Mouse (Mus musculus) MEL (cell line): Measurements from ENCODE around the gene Gne. TPM values are rescaled to one million over a fixed set of nuclear protein-coding genes. Genes with fewer than 3 reads are reported as not detected.
A peak's percentile ranks its signal among the peaks of the same experiment; 100 is the strongest.

ENCODE experiments used
- DNase-seq: peaks from one replicate; pipeline ENCODE4 v3.0.0; 2011; ENCODE audit warnings: low read depth, low spot score
- H3K27ac ChIP-seq: 2 replicates; pipeline ENCODE4 v1.5.1; 2012; ENCODE audit warnings: low read depth, mild to moderate bottlenecking, control low read depth, low read length, moderate library complexity; ENCODE audit not compliant: control insufficient read depth
- H3K27me3 ChIP-seq, 2 experiments: fragments of 150-350 bp in 1 of 2; sonication (generic) in 1 of 2; 2 replicates each; pipeline ENCODE4 v1.6.1; 2012; ENCODE audit warnings: low read length in 2 of 2, mild to moderate bottlenecking in 2 of 2, improper control_type of control experiment in 1 of 2, moderate library complexity in 1 of 2; ENCODE audit not compliant: insufficient read depth in 2 of 2, control insufficient read depth in 1 of 2
- H3K36me3 ChIP-seq, 2 experiments: 2 replicates each; pipeline ENCODE4 v1.6.1; 2012 to 2014; ENCODE audit warnings: low read length in 2 of 2, improper control_type of control experiment in 1 of 2, inconsistent platforms in 1 of 2, mild to moderate bottlenecking in 1 of 2; ENCODE audit not compliant: insufficient read depth in 2 of 2, control insufficient read depth in 1 of 2
- H3K4me1 ChIP-seq, 2 experiments: fragments of 150-350 bp in 1 of 2; sonication (generic) in 1 of 2; 2 replicates each; pipeline ENCODE4 v1.6.1; 2012; ENCODE audit warnings: low read length in 2 of 2, improper control_type of control experiment in 1 of 2, mild to moderate bottlenecking in 1 of 2; ENCODE audit not compliant: insufficient read depth in 2 of 2, control insufficient read depth in 1 of 2
- H3K4me3 ChIP-seq, 2 experiments: fragments of 150-350 bp in 1 of 2; sonication (generic) in 1 of 2; 2 replicates each; pipeline ENCODE4 v1.5.1; 2012; ENCODE audit warnings: low read depth in 2 of 2, low read length in 2 of 2, mild to moderate bottlenecking in 2 of 2, moderate library complexity in 2 of 2, control low read depth in 1 of 2, improper control_type of control experiment in 1 of 2; ENCODE audit not compliant: control insufficient read depth in 1 of 2, insufficient read depth in 1 of 2
- H3K79me2 ChIP-seq: 2 replicates; pipeline ENCODE4 v1.6.1; 2012; ENCODE audit warnings: mild to moderate bottlenecking, low read length, moderate library complexity; ENCODE audit not compliant: control insufficient read depth, poor library complexity, insufficient read depth
- H3K9ac ChIP-seq: 2 replicates; pipeline ENCODE4 v1.6.1; 2012; ENCODE audit warnings: low read depth, mild to moderate bottlenecking, control low read depth, low read length, moderate library complexity; ENCODE audit not compliant: control insufficient read depth, poor library complexity, severe bottlenecking
- H3K9me3 ChIP-seq: fragments of 150-350 bp; sonication (generic); replicated peaks from 2 replicates; pipeline ENCODE4 v1.6.1; 2012; ENCODE audit warnings: mild to moderate bottlenecking, low read length, improper control_type of control experiment, moderate library complexity; ENCODE audit not compliant: insufficient read depth
- CHD2 ChIP-seq: IDR thresholded peaks from 2 replicates; pipeline ENCODE4 v1.6.1; 2011; ENCODE audit warnings: low read length, improper control_type of control experiment
- CTCF ChIP-seq, 3 experiments: IDR thresholded peaks in 2 of 3; conservative IDR thresholded peaks in 1 of 3; 2 replicates each; pipeline ENCODE4 v1.5.1; 2011 to 2012; ENCODE audit warnings: low read length in 3 of 3, low read depth in 2 of 3, mild to moderate bottlenecking in 2 of 3, improper control_type of control experiment in 1 of 3, inconsistent platforms in 1 of 3, mixed read lengths in 1 of 3, moderate library complexity in 1 of 3; ENCODE audit not compliant: control insufficient read depth in 1 of 3, insufficient read depth in 1 of 3, poor library complexity in 1 of 3, severe bottlenecking in 1 of 3
- E2F4 ChIP-seq: IDR thresholded peaks from 2 replicates; pipeline ENCODE4 v1.6.1; 2011; ENCODE audit warnings: low read depth, low read length, improper control_type of control experiment, borderline replicate concordance
- EP300 ChIP-seq, 2 experiments: IDR thresholded peaks; 2 replicates each; pipeline ENCODE4 v1.6.1; 2011; ENCODE audit warnings: improper control_type of control experiment in 2 of 2, low read length in 2 of 2, low read depth in 1 of 2, mild to moderate bottlenecking in 1 of 2
- GABPA ChIP-seq: IDR thresholded peaks from 2 replicates; pipeline ENCODE4 v1.6.1; 2012; ENCODE audit warnings: low read depth, mild to moderate bottlenecking, inconsistent platforms, low read length, improper control_type of control experiment, moderate library complexity
- HCFC1 ChIP-seq: IDR thresholded peaks from 2 replicates; pipeline ENCODE4 v1.6.1; 2012; ENCODE audit warnings: low read depth, mild to moderate bottlenecking, inconsistent platforms, low read length, improper control_type of control experiment, moderate library complexity
- JUND ChIP-seq: IDR thresholded peaks from 2 replicates; pipeline ENCODE4 v1.6.1; 2011; ENCODE audit warnings: low read depth, mild to moderate bottlenecking, improper control_type of control experiment, low read length
- MAX ChIP-seq: IDR thresholded peaks from 2 replicates; pipeline ENCODE4 v1.6.1; 2011; ENCODE audit warnings: low read length, improper control_type of control experiment
- MYB ChIP-seq: IDR thresholded peaks from 2 replicates; pipeline ENCODE4 v1.6.1; 2011; ENCODE audit warnings: mild to moderate bottlenecking, low read depth, low read length, improper control_type of control experiment
- POLR2AphosphoS2 ChIP-seq: IDR thresholded peaks from 2 replicates; pipeline ENCODE4 v1.6.1; 2011; ENCODE audit warnings: low read length, improper control_type of control experiment
- RAD21 ChIP-seq: IDR thresholded peaks from 2 replicates; pipeline ENCODE4 v1.6.1; 2011; ENCODE audit warnings: mild to moderate bottlenecking, low read depth, low read length, improper control_type of control experiment
- SIN3A ChIP-seq: IDR thresholded peaks from 2 replicates; pipeline ENCODE4 v1.6.1; 2012; ENCODE audit warnings: low read length, improper control_type of control experiment, inconsistent platforms
- SMC3 ChIP-seq: IDR thresholded peaks from 2 replicates; pipeline ENCODE4 v1.6.1; 2011; ENCODE audit warnings: low read depth, low read length, improper control_type of control experiment
- TAL1 ChIP-seq: IDR thresholded peaks from 2 replicates; pipeline ENCODE4 v1.6.1; 2012; ENCODE audit warnings: mild to moderate bottlenecking, inconsistent platforms, low read length, moderate library complexity, mixed read lengths
- ZNF384 ChIP-seq: IDR thresholded peaks from 2 replicates; pipeline ENCODE4 v1.6.1; 2012; ENCODE audit warnings: low read depth, mild to moderate bottlenecking, inconsistent platforms, low read length, improper control_type of control experiment
- polyA plus RNA-seq, 2 experiments: library from polyadenylated mRNA; stranded (reverse) in 1 of 2; unstranded in 1 of 2; fragments of >175 nt in 1 of 2; fragments of >200 nt in 1 of 2; gene quantifications; 2 replicates each; pipeline versions ENCODE4 v1.2.1 to v1.2.4; 2012; ENCODE audit warnings: low replicate concordance in 2 of 2, low read depth in 1 of 2; ENCODE audit not compliant: insufficient read length in 2 of 2, insufficient read depth in 1 of 2, missing spikeins in 1 of 2
- total RNA-seq: library from RNA; depleted of rRNA; stranded (reverse); fragments of 300-350 nt; gene quantifications from 2 replicates; pipeline ENCODE4 v1.2.3, GENCODE M21; 2012

Gne gene
- total and polyA plus RNA-seq, 3 experiments: 32.4 to 127 (median 53.0) TPM

- Histone ChIP-seq H3K4me1 (peaks cover 0 to 27% of the 10 kb centered on the region in 2 experiments; a peak in 3 of 4 replicates), H3K9me3 (no peaks in the 10 kb centered on the region), H3K9ac (no peak overlapping the region), H3K36me3 (peaks cover 2 to 26% of the 10 kb centered on the region in 2 experiments; a peak in 3 of 4 replicates), H3K27me3 (no peaks in the 10 kb centered on the region), H3K79me2 (peaks cover 34% of the 10 kb centered on the region), H3K27ac (peak overlapping the region; percentile 57; the same call in 1 of the 2 replicates), H3K4me3 (no peak overlapping the region)
- peak; percentile 46 for DNase-seq
- TF ChIP-seq MAX (no peak), RAD21 (peak; percentile 4; the same call in 1 of the 2 replicates), MYB (no peak), SIN3A (peak; percentile 25; the same call in 1 of the 2 replicates), GABPA (no peak), ZNF384 (peak; percentile 80), EP300 (IDR thresholded peaks at IDR 0.05; ENCODE audit: low read depth in 1 of 2, low read length in 2 of 2) (no peak), SMC3 (peak; percentile 40), TAL1 (no peak), HCFC1 (no peak), CHD2 (no peak), CTCF (IDR thresholded peaks at IDR 0.05 in 2 of 3, conservative IDR thresholded peaks at IDR 0.05 in 1 of 3; ENCODE audit: control insufficient read depth in 1 of 3, insufficient read depth in 1 of 3, low read depth in 2 of 3, low read length in 3 of 3, poor library complexity in 1 of 3, severe bottlenecking in 1 of 3) (peak in 2 of 3 experiments; percentile 12 to 67; a peak in 2 of 6 replicates)
These were observed 73.8 kb downstream of the Gne start for GRCm38 (mm10) chr4:44010176-44010575.

GRCm38 (mm10) chr4:44004623-44005409 is 79.2 kb downstream of the Gne start:
- Histone ChIP-seq H3K27ac (peak overlapping the region; percentile 97), H3K36me3 (peaks cover 0 to 10% of the 10 kb centered on the region in 2 experiments; a peak in 2 of 4 replicates), H3K9me3 (no peaks in the 10 kb centered on the region)
- TF ChIP-seq JUND (no peak), ZNF384 (no peak), POLR2AphosphoS2 (no peak), MAX (peak; percentile 30; the same call in 1 of the 2 replicates), RAD21 (no peak), E2F4 (no peak), CTCF (IDR thresholded peaks at IDR 0.05 in 2 of 3, conservative IDR thresholded peaks at IDR 0.05 in 1 of 3; ENCODE audit: control insufficient read depth in 1 of 3, insufficient read depth in 1 of 3, low read depth in 2 of 3, low read length in 3 of 3, poor library complexity in 1 of 3, severe bottlenecking in 1 of 3) (no peak)
- TF ChIP-seq, all 39 proteins: peak for 1
- peak overlapping the region; percentile 6 to 15; a peak in 2 of 4 replicates for H3K4me3 ChIP-seq
- H3K9ac ChIP-seq: peak overlapping the region; percentile 63
- DNase-seq: peak; percentile 42
- no peaks in the 10 kb centered on the region for H3K27me3 ChIP-seq
- peaks cover 0 to 8% of the 10 kb centered on the region in 2 experiments; a peak in 2 of 4 replicates for H3K4me1 ChIP-seq
- peaks cover 3% of the 10 kb centered on the region; the same call in 1 of the 2 replicates for H3K79me2 ChIP-seq
